Comparison of ENCODE assay signal across 8 mouse cellular contexts in the genomic region with DNA sequence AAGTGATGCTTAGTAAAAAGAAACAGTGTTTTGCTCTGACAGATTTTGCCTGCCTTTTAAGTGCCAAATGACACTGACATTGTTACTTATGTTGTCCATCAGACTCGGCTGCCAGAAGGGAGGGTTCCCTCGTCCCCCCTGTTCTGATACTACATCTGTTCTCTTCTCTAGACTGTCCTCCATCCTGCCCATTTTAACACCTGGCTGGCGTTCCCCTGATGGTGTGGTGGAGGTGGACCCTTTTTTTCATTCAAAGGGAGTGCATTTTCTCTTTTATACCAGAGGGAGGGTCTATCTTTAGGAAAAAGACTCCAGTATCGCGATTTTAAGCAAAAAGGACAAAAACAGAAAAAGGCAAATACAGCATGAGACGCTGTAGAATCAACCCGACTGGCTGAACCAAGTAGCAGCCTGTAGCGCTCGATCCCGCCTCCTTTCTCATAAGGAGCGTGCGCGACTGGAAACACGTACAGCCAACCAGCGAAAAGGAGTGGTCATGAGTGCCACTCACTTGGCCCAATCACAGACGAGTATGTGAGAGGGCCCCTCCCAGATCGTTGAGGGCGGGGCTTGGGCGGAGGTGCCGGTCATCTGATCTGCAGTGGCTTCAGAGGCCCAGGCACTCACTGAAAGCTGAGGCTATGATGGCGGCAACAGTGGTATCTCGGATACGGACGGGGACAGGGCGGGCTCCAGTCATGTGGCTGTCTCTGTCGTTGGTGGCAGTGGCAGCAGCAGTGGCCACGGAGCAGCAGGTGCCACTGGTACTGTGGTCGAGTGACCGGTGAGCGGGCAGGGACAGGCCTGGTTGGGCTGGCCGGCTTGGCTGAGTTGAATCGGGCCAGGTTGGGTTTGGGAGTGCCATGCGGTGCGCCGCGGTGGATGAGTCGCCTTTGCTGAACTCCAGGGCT. TPM values are rescaled to one million over a fixed set of nuclear protein-coding genes. Genes with fewer than 3 reads are reported as not detected.
A peak's percentile ranks its signal among the peaks of the same experiment; 100 is the strongest.
DNase-seq lines count a peak whose midpoint lies in the region; ATAC-seq and TF ChIP-seq lines count a peak whose summit lies in the region.

A gene (plus strand): TSS at position 560 of the 911 bp plus-strand sequence.

- no peaks in the 10 kb centered on the region for H3K4me1 ChIP-seq in forebrain, embryonic 14.5 days (ENCODE audit: control insufficient read depth, insufficient read depth, low read length)
- H3K4me1 ChIP-seq in lung, adult 2 months (ENCODE audit: control insufficient read depth, insufficient read depth, low read length): no peaks in the 10 kb centered on the region; the same call in 1 of the 2 replicates

- peak within 1 kb of the TSS; percentile 56 for H3K4me3 ChIP-seq in forebrain, embryonic 14.5 days (ENCODE audit: low read depth, low read length)
- peak within 1 kb of the TSS; percentile 78 for H3K4me3 ChIP-seq in lung, adult 2 months (replicated peaks; ENCODE audit: extremely low read depth, low read depth, low read length)

- H3K36me3 ChIP-seq in forebrain, embryonic 14.5 days (ENCODE audit: control insufficient read depth, insufficient read depth, low read length): peaks cover 24% of the 10 kb centered on the region

- peak within 1 kb of the TSS; percentile 68 for H3K4me2 ChIP-seq in forebrain, embryonic 14.5 days (ENCODE audit: low read length)

- H3K27ac ChIP-seq in forebrain, embryonic 14.5 days (ENCODE audit: low read depth, low read length): peak within 1 kb of the TSS; percentile 60

- ATAC-seq in forebrain, embryonic 14.5 days: peak; percentile 99
- peak; percentile 100 for ATAC-seq in neutrophil, adult 5-6 weeks (ENCODE audit: extremely low read depth, insufficient number of reproducible peaks, low FRiP score, poor library complexity, severe bottlenecking)

- peak; percentile 81; the same call in 1 of the 2 replicates for TF ChIP-seq POLR2A in lung, adult 2 months (IDR thresholded peaks at IDR 0.05; ENCODE audit: borderline replicate concordance, extremely low read depth, low read depth, low read length)

- peak; percentile 95 for DNase-seq in ES-CJ7 (ENCODE audit: low read depth, low spot score)
- peak; percentile 91 for DNase-seq in cerebellum, adult 11 months
- DNase-seq in forebrain, embryonic 14.5 days (ENCODE audit: low spot score): peak; percentile 96
- DNase-seq in heart, postnatal 14 days: peak; percentile 91 to 93
- peak; percentile 90 to 96 for DNase-seq in layer of hippocampus, adult 18-20 months (ENCODE audit: low spot score in 2 of 2)
- DNase-seq in lung, adult 2 months: peak; percentile 94
- DNase-seq in thymus, adult 18-20 months: peak; percentile 86 to 91

- H3K9ac ChIP-seq in forebrain, embryonic 14.5 days (ENCODE audit: low read length): peak within 1 kb of the TSS; percentile 74

- 31% methylated on average over 37 of the region's 37 CpGs for WGBS in forebrain, embryonic 14.5 days
- WGBS in lung, adult 2 months: 33% methylated on average over 37 of the region's 37 CpGs

- no peaks in the 10 kb centered on the region for H3K27me3 ChIP-seq in forebrain, embryonic 14.5 days (replicated peaks; ENCODE audit: control insufficient read depth, insufficient read depth, low read length)

- H3K9me3 ChIP-seq in forebrain, embryonic 14.5 days (replicated peaks; ENCODE audit: control insufficient read depth, low read length): no peaks in the 10 kb centered on the region

- TF ChIP-seq CTCF in lung, adult 2 months (IDR thresholded peaks at IDR 0.05; ENCODE audit: insufficient read depth, low read length): no peak

- intact Hi-C loops in heart, postnatal 14 days (cut with DNase I): no loop called here

RNA-seq across cellular contexts. Expression of the gene that starts here (rescaled TPM):
- polyA plus RNA-seq in forebrain, embryonic 14.5 days (2014; fragmentation: Nextera tagmentation; extraction: Ambion mirVana): 168 and 185 TPM in 2 replicates
- total RNA-seq in heart, postnatal 14 days (2021): 100 to 1,000 TPM; 122 TPM
- total RNA-seq in layer of hippocampus, adult 18-20 months (2021): 100 to 1,000 TPM; 327 to 335 TPM
- 413 and 452 TPM in 2 replicates for polyA plus RNA-seq in lung, adult 2 months (2012; rRNA removed)
- total RNA-seq in neutrophil, adult 5-6 weeks (2017): 400 and 416 TPM in 2 replicates

Comparison
In these comparisons a context has a peak if more than half of its experiments do, and no peak if none do; other contexts are left out.
1. Peak in every context shown above with its lines: DNase-seq, ATAC-seq, H3K4me3 ChIP-seq and H3K27ac ChIP-seq.